Mouse (Mus musculus) spleen, adult 2 months (tissue): ENCODE measurements around the gene Gpr50.

Experiments
- CTCF ChIP-seq: fragments of 200-500 bp; IDR thresholded peaks from 2 replicates; pipeline ENCODE4 v1.5.1; 2011; ENCODE audit warnings: mild to moderate bottlenecking, inconsistent platforms; ENCODE audit not compliant: insufficient read depth, insufficient read length, insufficient replicate concordance; ENCODE audit errors: extremely low read depth
- POLR2A ChIP-seq: fragments of 200-500 bp; IDR thresholded peaks from 2 replicates; pipeline ENCODE4 v1.6.1; 2011; ENCODE audit warnings: low read depth, low read length, inconsistent platforms

DNA sequence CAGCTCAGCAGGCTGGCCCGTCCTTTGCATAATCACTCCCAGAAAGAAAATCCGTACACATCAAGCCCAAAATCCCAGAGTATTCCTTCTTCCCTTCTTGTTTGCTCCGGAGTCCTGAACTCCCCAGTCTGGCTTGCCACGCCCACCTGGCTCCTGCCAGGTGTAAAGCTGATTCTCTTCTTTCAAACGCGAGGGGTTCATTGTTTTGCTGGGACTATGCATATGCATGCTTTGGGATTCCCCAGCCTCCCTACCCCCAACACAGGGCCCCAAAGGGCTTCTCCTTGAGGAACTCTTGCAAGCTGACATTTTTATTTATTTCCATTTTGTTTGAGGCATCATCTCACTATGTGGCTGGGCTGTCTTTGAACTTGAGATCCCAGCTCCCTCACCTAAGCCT, 6.8 kb downstream of the Gpr50 start:
- TF ChIP-seq POLR2A (no peak), CTCF (no peak)
